Mouse (Mus musculus) heart, embryonic 16.5 days (tissue): ENCODE measurements at regions not wholly inside any gene's neighbourhood (a gene's known extent, or its start where the extent isn't known, plus 50 kb on each side); places are given as distances from the start of the nearest gene placed in this dataset.
"Not testable (repeated sequence)": the region's sequence is repeated elsewhere in the genome, so short reads cannot be mapped to it uniquely, and the experiment has no call there.

ENCODE experiments used
- ATAC-seq: fragments of 200-750 bp; cut with Nextera tagmentation; replicated peaks from 2 replicates; pipeline ENCODE4 v1.8.0; 2017; ENCODE audit warnings: moderate number of reproducible peaks; ENCODE audit not compliant: insufficient read depth, low FRiP score; ENCODE audit errors: extremely low read depth
- H3K27ac ChIP-seq: fragments of 300-500 bp; sonication (generic); 2 replicates; pipeline ENCODE4 v1.5.1; 2014; ENCODE audit warnings: mild to moderate bottlenecking, low read length, control low read depth, moderate library complexity
- H3K27me3 ChIP-seq: fragments of 300-500 bp; sonication (generic); 2 replicates; pipeline ENCODE4 v1.6.1; 2014; ENCODE audit warnings: low read length, mixed read lengths; ENCODE audit not compliant: control insufficient read depth, insufficient read depth
- H3K36me3 ChIP-seq: fragments of 300-500 bp; sonication (generic); 2 replicates; pipeline ENCODE4 v1.6.1; 2014; ENCODE audit not compliant: control insufficient read depth, insufficient read depth
- H3K4me1 ChIP-seq: fragments of 300-500 bp; sonication (generic); 2 replicates; pipeline ENCODE4 v1.6.1; 2014; ENCODE audit warnings: low read length, mixed read lengths; ENCODE audit not compliant: control insufficient read depth, insufficient read depth
- H3K4me2 ChIP-seq: fragments of 300-500 bp; sonication (generic); 2 replicates; pipeline ENCODE4 v1.6.1; 2014; ENCODE audit warnings: low read depth, mild to moderate bottlenecking, control low read depth, low read length
- H3K4me3 ChIP-seq: fragments of 300-500 bp; sonication (generic); 2 replicates; pipeline ENCODE4 v1.5.1; 2014; ENCODE audit warnings: mild to moderate bottlenecking, control low read depth, low read length
- H3K9ac ChIP-seq: fragments of 300-500 bp; sonication (generic); 2 replicates; pipeline ENCODE4 v1.6.1; 2014; ENCODE audit warnings: low read length, control low read depth
- H3K9me3 ChIP-seq: fragments of 300-500 bp; sonication (generic); replicated peaks from 2 replicates; pipeline ENCODE4 v1.6.1; 2016; ENCODE audit warnings: low read length; ENCODE audit not compliant: control insufficient read depth
- WGBS: fragments of 180-500 bp; shearing (Covaris S2); extraction: QIAGEN DNeasy Blood & Tissue Kit; methylation state at CpG from one replicate; pipeline ENCODE4 v1.1.7; 2014; 5-methylcytosine and 5-hydroxymethylcytosine counted together

DNA sequence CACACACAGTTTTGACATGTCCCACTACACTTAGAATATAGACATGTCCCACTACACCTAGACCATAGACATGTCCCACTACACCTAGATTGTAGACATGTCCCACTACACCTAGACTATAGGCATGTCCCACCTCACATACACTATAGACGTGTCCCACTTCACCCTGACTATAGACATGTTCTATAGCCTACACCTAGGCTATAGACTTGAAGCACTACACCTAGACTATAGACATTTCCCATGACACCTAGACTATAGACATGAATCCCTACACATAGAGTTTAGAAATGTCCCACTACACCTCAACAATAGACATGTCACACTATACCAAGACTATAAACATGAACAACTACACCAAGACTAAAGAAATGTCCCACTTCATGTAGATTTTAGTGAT is 2580.9 kb downstream of the Gm37988 start:
- Histone ChIP-seq H3K27me3 (no peaks in the 10 kb centered on the region), H3K4me1 (no peaks in the 10 kb centered on the region), H3K4me2 (no peak overlapping the region), H3K36me3 (no peaks in the 10 kb centered on the region), H3K4me3 (no peak overlapping the region), H3K9ac (no peak overlapping the region), H3K27ac (no peak overlapping the region), H3K9me3 (no peaks in the 10 kb centered on the region)
- no peak for ATAC-seq
- 88% methylated on average over 1 of the region's 1 CpGs for WGBS

DNA sequence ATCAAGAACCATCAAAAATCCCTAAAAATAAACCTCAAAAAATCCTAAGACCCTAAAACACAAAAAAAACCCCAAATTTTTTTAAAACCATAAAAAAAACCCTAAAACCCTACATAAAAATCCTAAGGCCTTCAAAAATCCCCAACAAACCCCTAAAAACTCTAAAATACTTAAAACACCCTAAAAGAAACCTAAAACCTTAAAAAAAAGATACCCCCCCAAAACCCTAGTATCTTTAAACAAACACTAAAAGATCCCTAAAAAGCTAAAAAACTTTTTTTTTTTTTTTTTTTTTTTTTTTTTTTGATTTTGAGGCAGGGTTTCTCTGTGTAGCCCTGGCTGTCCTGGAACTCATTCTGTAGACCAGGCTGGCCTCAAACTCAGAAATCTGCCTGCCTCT is 2585.8 kb downstream of the Gm37988 start:
- no peak overlapping the region for H3K4me3 ChIP-seq
- no peak overlapping the region for H3K27ac ChIP-seq
- no peak for ATAC-seq
- H3K4me2 ChIP-seq = no peak overlapping the region
- no peaks in the 10 kb centered on the region for H3K9me3 ChIP-seq
- no peaks in the 10 kb centered on the region for H3K4me1 ChIP-seq
- H3K27me3 ChIP-seq = no peaks in the 10 kb centered on the region
- H3K36me3 ChIP-seq = no peaks in the 10 kb centered on the region
- no peak overlapping the region for H3K9ac ChIP-seq

DNA sequence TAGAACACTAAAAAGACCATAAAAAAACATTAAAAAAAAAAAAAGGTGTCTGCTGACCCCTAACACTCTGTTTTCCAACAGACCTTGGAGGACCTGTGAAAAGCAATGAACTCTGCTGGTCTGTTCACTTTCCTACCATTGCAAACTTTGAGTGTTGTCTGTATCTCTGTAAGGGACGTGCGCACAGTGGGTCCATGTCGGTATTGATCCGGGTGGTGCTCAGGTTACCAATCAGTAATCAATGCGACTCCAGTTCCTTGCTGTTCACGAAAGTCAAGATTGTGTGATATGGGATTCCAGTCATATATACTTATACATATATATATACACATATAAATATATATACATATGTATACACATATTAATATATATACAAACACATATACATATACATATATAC is 2586.5 kb downstream of the Gm37988 start:
- H3K36me3 ChIP-seq = no peaks in the 10 kb centered on the region
- H3K4me1 ChIP-seq = no peaks in the 10 kb centered on the region
- ATAC-seq = no peak
- H3K9ac ChIP-seq = no peak overlapping the region
- no peaks in the 10 kb centered on the region for H3K27me3 ChIP-seq
- no peaks in the 10 kb centered on the region for H3K9me3 ChIP-seq
- H3K27ac ChIP-seq = no peak overlapping the region
- no peak overlapping the region for H3K4me2 ChIP-seq
- 95% methylated on average over 6 of the region's 6 CpGs for WGBS
- H3K4me3 ChIP-seq = no peak overlapping the region

DNA sequence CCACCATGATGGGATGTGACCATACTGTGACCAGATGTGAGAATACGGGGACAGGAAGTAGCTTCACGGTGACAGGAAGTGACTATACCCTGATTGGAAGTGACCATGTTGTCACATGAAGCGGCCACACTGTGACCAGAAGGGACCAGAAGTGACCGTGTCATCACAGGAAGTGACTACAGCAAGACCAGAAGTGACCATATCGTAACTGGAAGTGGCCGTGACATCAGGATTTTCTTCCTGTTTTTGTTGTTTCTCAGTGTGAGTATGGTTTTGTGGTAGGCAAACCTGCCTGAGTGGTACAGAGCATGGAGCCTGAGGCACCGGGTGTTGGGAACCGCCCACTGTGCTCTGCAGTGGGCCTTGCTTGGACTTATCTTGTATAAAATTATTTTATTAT is 2587.8 kb downstream of the Gm37988 start:
- Histone ChIP-seq H3K4me3 (no peak overlapping the region), H3K27ac (no peak overlapping the region), H3K4me2 (no peak overlapping the region), H3K9ac (no peak overlapping the region), H3K27me3 (no peaks in the 10 kb centered on the region), H3K4me1 (no peaks in the 10 kb centered on the region), H3K9me3 (no peaks in the 10 kb centered on the region), H3K36me3 (no peaks in the 10 kb centered on the region)
- ATAC-seq = no peak
- 84% methylated on average over 8 of the region's 8 CpGs for WGBS

DNA sequence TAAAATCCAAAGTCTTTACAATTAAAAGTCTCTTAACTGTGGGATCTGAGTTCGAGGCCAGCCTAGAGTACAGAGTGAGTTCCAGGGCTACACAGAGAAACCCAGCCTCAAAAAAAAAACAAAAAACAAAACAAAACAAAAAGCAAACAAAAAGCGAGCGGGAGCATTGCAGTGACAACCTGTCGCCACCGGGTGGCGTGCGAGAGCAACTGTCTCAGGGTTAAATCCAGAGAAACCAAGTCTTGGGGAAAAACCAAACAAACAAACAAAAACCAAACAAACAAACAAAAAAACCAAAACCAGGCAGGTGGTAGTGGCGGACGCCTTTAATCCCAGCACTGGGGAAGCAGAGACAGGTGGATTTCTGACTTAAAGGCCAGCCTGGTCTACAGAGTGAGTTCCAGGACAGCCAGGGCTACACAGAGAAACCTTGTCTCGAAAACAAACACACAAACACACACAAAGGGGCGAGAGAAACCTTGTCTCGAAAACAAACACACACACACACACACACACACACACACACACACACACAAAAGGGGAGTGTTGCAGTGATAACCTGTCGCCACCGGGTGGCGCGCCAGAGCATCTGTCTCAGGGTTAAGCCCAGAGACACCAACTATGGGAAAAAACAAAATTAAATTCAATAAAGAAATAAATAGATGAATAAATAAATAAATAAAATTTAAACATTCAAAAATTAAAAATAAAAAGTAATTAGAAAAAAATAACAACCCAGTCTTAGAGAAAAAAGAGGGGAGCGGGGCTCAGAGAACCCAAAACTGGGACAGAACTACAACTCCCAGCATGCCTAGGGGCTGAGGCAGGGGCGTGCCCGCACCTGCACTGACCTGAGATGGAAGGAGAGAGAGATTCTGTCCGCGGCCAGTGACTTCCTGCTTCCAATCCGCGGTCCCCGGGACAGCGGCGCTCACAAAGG is 2589.4 kb downstream of the Gm37988 start:
- Histone ChIP-seq H3K27me3 (no peaks in the 10 kb centered on the region), H3K4me1 (no peaks in the 10 kb centered on the region), H3K27ac (peak overlapping the region; percentile 83), H3K9ac (peak overlapping the region; percentile 72), H3K4me2 (peak overlapping the region; percentile 68), H3K4me3 (peak overlapping the region; percentile 77), H3K36me3 (no peaks in the 10 kb centered on the region), H3K9me3 (no peaks in the 10 kb centered on the region)
- 12% methylated on average over 26 of the region's 26 CpGs for WGBS
- peak; percentile 85 for ATAC-seq

DNA sequence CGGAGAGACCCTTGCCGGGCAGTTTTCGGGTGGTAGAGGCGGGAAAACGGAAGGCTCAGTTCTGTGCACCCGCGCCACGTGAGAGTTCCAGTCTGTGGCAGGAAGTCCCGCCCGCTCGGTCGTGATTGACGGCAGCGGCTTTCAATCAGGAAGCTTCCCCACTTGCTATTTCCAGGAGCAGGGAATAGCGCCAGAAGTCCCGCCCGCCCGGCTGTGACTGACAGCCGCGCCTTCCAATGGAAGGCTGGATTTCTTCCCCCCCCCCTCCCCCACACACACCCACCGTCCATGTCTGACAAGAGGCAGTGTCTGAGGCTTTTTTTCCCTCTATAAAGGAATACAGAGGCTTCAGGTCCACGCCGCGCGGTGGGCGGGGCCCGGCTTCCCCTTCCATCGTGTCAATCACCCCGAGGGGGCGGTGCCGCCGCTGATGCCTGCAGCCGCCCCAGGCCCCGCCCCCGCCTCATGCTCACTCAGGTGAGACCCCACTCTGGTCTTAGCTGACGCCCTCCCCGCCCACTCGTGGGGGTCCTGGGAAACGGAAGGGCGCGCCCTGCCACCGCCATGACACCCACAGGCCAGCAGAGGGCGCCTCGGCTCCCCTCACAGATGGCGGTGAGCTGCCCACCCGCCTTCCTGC is 2590.2 kb downstream of the Gm37988 start:
- peak; percentile 98 for ATAC-seq
- WGBS = under 1% methylated on average over 44 of the region's 46 CpGs
- Histone ChIP-seq H3K36me3 (no peaks in the 10 kb centered on the region), H3K4me2 (peak overlapping the region; percentile 86), H3K27me3 (no peaks in the 10 kb centered on the region), H3K4me1 (no peaks in the 10 kb centered on the region), H3K27ac (peak overlapping the region; percentile 84), H3K9me3 (no peaks in the 10 kb centered on the region), H3K4me3 (peak overlapping the region; percentile 77), H3K9ac (peak overlapping the region; percentile 84)

DNA sequence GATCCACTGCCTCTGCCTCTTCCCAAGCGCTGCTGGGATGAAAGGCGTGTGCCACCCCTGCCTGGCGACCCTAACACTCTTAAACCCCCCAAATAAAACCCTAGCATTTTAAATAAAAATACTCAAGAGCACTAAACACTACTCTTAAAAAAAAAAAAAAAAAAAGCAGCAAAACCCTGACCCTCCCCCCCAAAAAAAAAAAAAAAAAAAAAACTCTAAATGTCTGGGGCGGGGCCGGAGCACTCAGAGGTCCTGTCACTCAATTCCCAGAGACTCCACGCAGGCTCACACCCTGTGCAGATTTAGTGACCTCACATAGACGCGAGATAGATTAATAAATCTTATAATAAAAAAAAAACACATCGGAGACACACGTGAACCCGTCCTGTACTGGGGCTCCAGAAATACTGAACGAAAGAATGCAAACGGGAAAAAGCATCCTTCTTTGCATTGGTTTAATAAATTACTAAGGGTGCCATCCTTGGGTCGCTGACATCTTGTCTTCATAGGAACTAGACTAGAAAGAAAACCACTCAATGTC is 2591.1 kb downstream of the Gm37988 start:
- H3K4me2 ChIP-seq = peak overlapping the region; percentile 86
- peak overlapping the region; percentile 77 for H3K4me3 ChIP-seq
- WGBS = 55% methylated on average over 14 of the region's 14 CpGs
- H3K4me1 ChIP-seq = no peaks in the 10 kb centered on the region
- H3K9ac ChIP-seq = peak overlapping the region; percentile 84
- H3K9me3 ChIP-seq = no peaks in the 10 kb centered on the region
- H3K36me3 ChIP-seq = no peaks in the 10 kb centered on the region
- H3K27me3 ChIP-seq = no peaks in the 10 kb centered on the region
- peak overlapping the region; percentile 84 for H3K27ac ChIP-seq
- no peak for ATAC-seq

DNA sequence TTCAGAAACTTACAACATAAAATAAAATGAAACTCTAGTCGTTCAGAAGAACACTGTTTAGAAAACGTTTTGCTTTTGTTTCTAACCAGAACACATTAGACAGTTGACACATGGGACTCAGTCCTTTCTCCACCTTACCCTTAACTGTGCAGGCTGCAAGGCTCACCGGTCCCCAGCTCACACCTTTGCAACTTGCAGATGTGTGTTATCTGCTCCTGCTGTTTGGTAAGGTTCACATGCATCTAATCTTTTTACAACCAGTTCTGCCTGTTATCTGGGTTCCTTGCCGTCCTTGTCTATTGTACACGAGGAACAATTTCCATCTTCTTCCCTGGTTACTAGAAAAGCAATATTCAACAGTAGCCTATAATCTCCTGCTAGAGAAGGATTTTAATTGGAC is 2598.0 kb downstream of the Gm37988 start:
- not testable (repeated sequence) for H3K4me2 ChIP-seq, H3K9me3 ChIP-seq, H3K4me3 ChIP-seq, H3K36me3 ChIP-seq, H3K4me1 ChIP-seq, H3K27me3 ChIP-seq, ATAC-seq, H3K27ac ChIP-seq, H3K9ac ChIP-seq
- 44% methylated on average over 5 of the region's 5 CpGs for WGBS

DNA sequence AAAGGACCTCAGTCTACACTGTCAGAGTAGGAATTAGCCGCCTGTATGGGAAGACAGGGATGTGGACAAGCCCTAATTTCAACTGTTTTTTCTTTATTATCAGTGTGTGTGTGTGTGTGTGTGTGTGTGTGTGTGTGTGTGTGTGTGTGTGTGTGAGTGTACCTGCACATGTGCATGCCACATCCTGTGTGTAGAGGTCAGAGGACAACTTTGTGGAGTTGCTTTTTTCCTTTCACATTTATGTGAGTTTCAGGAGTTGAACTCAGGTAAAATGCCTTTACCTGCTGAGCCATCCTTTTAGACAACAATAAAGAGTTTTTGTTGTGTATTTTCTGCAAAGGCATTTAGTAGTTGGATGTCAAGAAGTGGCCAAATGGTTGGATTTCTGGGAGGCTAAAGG is 2606.8 kb downstream of the Gm37988 start:
- no peaks in the 10 kb centered on the region for H3K27me3 ChIP-seq
- no peak overlapping the region for H3K4me3 ChIP-seq
- H3K9ac ChIP-seq = no peak overlapping the region
- H3K27ac ChIP-seq = no peak overlapping the region
- no peaks in the 10 kb centered on the region for H3K4me1 ChIP-seq
- no peaks in the 10 kb centered on the region for H3K36me3 ChIP-seq
- no peaks in the 10 kb centered on the region for H3K9me3 ChIP-seq
- WGBS = 68% methylated on average over 1 of the region's 1 CpGs
- ATAC-seq = no peak
- H3K4me2 ChIP-seq = no peak overlapping the region
